In the genomic region with DNA sequence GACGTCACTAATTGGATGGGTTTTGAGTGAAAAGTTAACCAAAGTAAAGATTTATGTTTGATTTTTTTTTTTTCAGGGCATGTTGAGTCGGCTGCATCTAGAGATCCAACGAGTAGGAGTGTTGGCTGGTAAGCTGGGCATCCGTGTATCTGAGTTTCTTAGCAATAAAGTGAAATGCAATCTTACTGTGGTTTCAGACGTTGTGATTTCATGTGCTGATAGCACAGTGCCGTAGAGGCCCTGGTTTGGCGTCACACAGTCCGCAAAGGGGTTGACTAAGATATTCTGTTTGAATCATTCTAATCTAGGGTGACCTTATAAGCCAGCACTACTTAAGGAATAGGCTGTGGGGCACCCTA, we compare ENCODE assay signal across 8 mouse cellular contexts. TPM values are rescaled to one million over a fixed set of nuclear protein-coding genes. Genes with fewer than 3 reads are reported as not detected.
DNase-seq lines count a peak whose midpoint lies in the region; ATAC-seq and TF ChIP-seq lines count a peak whose summit lies in the region.

No protein-coding gene starts in this region.

- no peak for TF ChIP-seq EP300 in heart, adult 2 months (IDR thresholded peaks at IDR 0.05; ENCODE audit: insufficient read depth, low read depth, low read length)

- WGBS in heart, adult 2 months, result under 1% methylated on average over 8 of the region's 8 CpGs
- WGBS in forebrain, embryonic 10.5 days, result under 1% methylated on average over 8 of the region's 8 CpGs
- WGBS in liver, embryonic 13.5 days (ENCODE audit: insufficient replicate concordance), result 0% methylated on average over 8 of the region's 8 CpGs

- DNase-seq in heart, adult 2 months, result no peak
- no peak for DNase-seq in heart, adult 18-20 months
- DNase-seq in 416B (ENCODE audit: low read depth), result peak; percentile 68
- no peak for DNase-seq in forebrain, embryonic 10.5 days (ENCODE audit: extremely low spot score, low spot score)
- DNase-seq in liver, embryonic 13.5 days, result no peak
- DNase-seq in gastrocnemius, postnatal 14 days, result no peak
- no peak for DNase-seq in frontal cortex, postnatal 10 days (ENCODE audit: low spot score in 2 of 2)

- H3K36me3 ChIP-seq in heart, adult 2 months (ENCODE audit: control insufficient read depth, insufficient read depth, low read length), result no peaks in the 10 kb centered on the region; the same call in 1 of the 2 replicates
- peaks cover 46% of the 10 kb centered on the region for H3K36me3 ChIP-seq in forebrain, embryonic 10.5 days (replicated peaks)
- peaks cover 27% of the 10 kb centered on the region for H3K36me3 ChIP-seq in liver, embryonic 13.5 days

- no peak for TF ChIP-seq POLR2A in heart, adult 2 months (IDR thresholded peaks at IDR 0.05; ENCODE audit: insufficient read depth, low read depth, low read length)

- H3K27ac ChIP-seq in heart, adult 2 months, result peak overlapping the region; percentile 59
- peak overlapping the region; percentile 92 for H3K27ac ChIP-seq in forebrain, embryonic 10.5 days
- peak overlapping the region; percentile 90 for H3K27ac ChIP-seq in liver, embryonic 13.5 days

- no peak for TF ChIP-seq CTCF in heart, adult 2 months (IDR thresholded peaks at IDR 0.05)

- no peaks in the 10 kb centered on the region for H3K9me3 ChIP-seq in forebrain, embryonic 10.5 days
- no peaks in the 10 kb centered on the region for H3K9me3 ChIP-seq in liver, embryonic 13.5 days (replicated peaks)

- intact Hi-C loops in heart, adult 2 months (cut with DNase I), result loop anchor here (1.0 to 5.0 kb wide), 3 partner anchors 21 to 124 kb away; a partner anchor contains a TSS
- intact Hi-C loops in gastrocnemius, postnatal 14 days (cut with DNase I; ENCODE audit: low total_unique reads), result loop anchor here (5.0 kb wide), 1 partner anchor 41 kb away; a partner anchor contains a TSS

- H3K79me2 ChIP-seq in heart, adult 2 months (replicated peaks; ENCODE audit: control insufficient read depth, insufficient read depth, low read length), result peaks cover 5% of the 10 kb centered on the region

- H3K4me3 ChIP-seq in heart, adult 2 months, result peak overlapping the region; percentile 65
- H3K4me3 ChIP-seq in forebrain, embryonic 10.5 days, result peak overlapping the region; percentile 83
- peak overlapping the region; percentile 64 for H3K4me3 ChIP-seq in liver, embryonic 13.5 days (replicated peaks)

- no peak for ATAC-seq in liver, embryonic 13.5 days (ENCODE audit: low read depth)
- ATAC-seq in erythroid progenitor cell, adult 5-6 weeks (replicated peaks; ENCODE audit: low FRiP score, poor library complexity, severe bottlenecking), result no peak

- no peaks in the 10 kb centered on the region for H3K27me3 ChIP-seq in heart, adult 2 months (ENCODE audit: control insufficient read depth, insufficient read depth, low read length)
- H3K27me3 ChIP-seq in forebrain, embryonic 10.5 days (ENCODE audit: poor library complexity, severe bottlenecking), result no peaks in the 10 kb centered on the region
- H3K27me3 ChIP-seq in liver, embryonic 13.5 days, result no peaks in the 10 kb centered on the region

- H3K9ac ChIP-seq in heart, adult 2 months (ENCODE audit: low read depth, low read length), result peak overlapping the region; percentile 77
- H3K9ac ChIP-seq in liver, embryonic 13.5 days, result peak overlapping the region; percentile 85

- peaks cover 18% of the 10 kb centered on the region for H3K4me1 ChIP-seq in heart, adult 2 months (ENCODE audit: control insufficient read depth, insufficient read depth, low read length)
- peaks cover 70% of the 10 kb centered on the region for H3K4me1 ChIP-seq in forebrain, embryonic 10.5 days
- peaks cover 79% of the 10 kb centered on the region for H3K4me1 ChIP-seq in liver, embryonic 13.5 days (replicated peaks)

- H3K4me2 ChIP-seq in liver, embryonic 13.5 days, result peak overlapping the region; percentile 82

RNA-seq across cellular contexts. Expression of a gene that starts 0.8 kb away (rescaled TPM):
- 10 to 100 TPM; 41.9 to 46.5 TPM for total RNA-seq in heart, adult 2 months (2021)
- polyA plus RNA-seq in heart, adult 2 months (2012; rRNA removed), result 93.4 and 109 TPM in 2 replicates
- 10 to 100 TPM; 35.8 to 38.5 TPM for total RNA-seq in heart, adult 18-20 months (2021)
- 128 and 132 TPM in 2 replicates for polyA plus RNA-seq in forebrain, embryonic 10.5 days (2016; fragmentation: Nextera tagmentation; extraction: Ambion mirVana)
- polyA plus RNA-seq in liver, embryonic 13.5 days (2015; fragmentation: Nextera tagmentation; extraction: Ambion mirVana), result 40.7 and 43.9 TPM in 2 replicates
- total RNA-seq in gastrocnemius, postnatal 14 days (2021), result 10 to 100 TPM; 31.9 to 33.4 TPM
- total RNA-seq in erythroid progenitor cell, adult 5-6 weeks (2015; ENCODE audit: low replicate concordance), result 49.0 and 54.1 TPM in 2 replicates
- total RNA-seq in erythroid progenitor cell, adult 5-6 weeks (2017; ENCODE audit: low replicate concordance), result 73.9 and 83.1 TPM in 2 replicates

RNA-seq across cellular contexts. Expression of a gene that starts 5.5 kb away (rescaled TPM):
- total RNA-seq in heart, adult 2 months (2021), result under 1 TPM in 1 of 2 experiments, not detected in 1; 0.39 TPM
- polyA plus RNA-seq in heart, adult 2 months (2012; rRNA removed), result 0.10 and 0.12 TPM in 2 replicates
- not detected for total RNA-seq in heart, adult 18-20 months (2021)
- 1.9 and 3.5 TPM in 2 replicates for polyA plus RNA-seq in forebrain, embryonic 10.5 days (2016; fragmentation: Nextera tagmentation; extraction: Ambion mirVana)
- polyA plus RNA-seq in liver, embryonic 13.5 days (2015; fragmentation: Nextera tagmentation; extraction: Ambion mirVana), result 0.88 and 0.99 TPM in 2 replicates
- total RNA-seq in gastrocnemius, postnatal 14 days (2021), result under 1 TPM; 0.21 to 0.27 TPM
- 1.1 TPM in 1 of 2 replicates, not detected in the other for total RNA-seq in erythroid progenitor cell, adult 5-6 weeks (2015; ENCODE audit: low replicate concordance)
- not detected in 2 replicates for total RNA-seq in erythroid progenitor cell, adult 5-6 weeks (2017; ENCODE audit: low replicate concordance)

RNA-seq across cellular contexts. Expression of a gene that starts 21.1 kb away (rescaled TPM):
- 10 to 100 TPM; 35.6 to 36.2 TPM for total RNA-seq in heart, adult 2 months (2021)
- polyA plus RNA-seq in heart, adult 2 months (2012; rRNA removed), result 48.5 and 59.9 TPM in 2 replicates
- total RNA-seq in heart, adult 18-20 months (2021), result 10 to 100 TPM; 34.1 to 34.5 TPM
- 12.9 and 16.3 TPM in 2 replicates for polyA plus RNA-seq in forebrain, embryonic 10.5 days (2016; fragmentation: Nextera tagmentation; extraction: Ambion mirVana)
- polyA plus RNA-seq in liver, embryonic 13.5 days (2015; fragmentation: Nextera tagmentation; extraction: Ambion mirVana), result 2.2 and 3.3 TPM in 2 replicates
- total RNA-seq in gastrocnemius, postnatal 14 days (2021), result 10 to 100 TPM; 32.0 to 36.1 TPM
- total RNA-seq in erythroid progenitor cell, adult 5-6 weeks (2015; ENCODE audit: low replicate concordance), result 11.3 and 11.9 TPM in 2 replicates
- 11.7 and 22.5 TPM in 2 replicates for total RNA-seq in erythroid progenitor cell, adult 5-6 weeks (2017; ENCODE audit: low replicate concordance)

RNA-seq across cellular contexts. Expression of a gene that starts 40.1 kb away (rescaled TPM):
- under 1 TPM; 0.16 to 0.55 TPM for total RNA-seq in heart, adult 2 months (2021)
- polyA plus RNA-seq in heart, adult 2 months (2012; rRNA removed), result 0.23 and 0.45 TPM in 2 replicates
- total RNA-seq in heart, adult 18-20 months (2021), result under 1 TPM; 0.15 to 0.20 TPM
- polyA plus RNA-seq in forebrain, embryonic 10.5 days (2016; fragmentation: Nextera tagmentation; extraction: Ambion mirVana), result 3.8 and 4.3 TPM in 2 replicates
- polyA plus RNA-seq in liver, embryonic 13.5 days (2015; fragmentation: Nextera tagmentation; extraction: Ambion mirVana), result 0.15 and 0.20 TPM in 2 replicates
- under 1 TPM; 0.22 to 0.31 TPM for total RNA-seq in gastrocnemius, postnatal 14 days (2021)
- total RNA-seq in erythroid progenitor cell, adult 5-6 weeks (2015; ENCODE audit: low replicate concordance), result not detected in 2 replicates
- not detected in 2 replicates for total RNA-seq in erythroid progenitor cell, adult 5-6 weeks (2017; ENCODE audit: low replicate concordance)

RNA-seq across cellular contexts. Expression of a gene that starts 49.7 kb away (rescaled TPM):
- 10 to 100 TPM in 1 of 2 experiments, 1 to 10 TPM in 1; 8.5 to 10.7 TPM for total RNA-seq in heart, adult 2 months (2021)
- polyA plus RNA-seq in heart, adult 2 months (2012; rRNA removed), result 28.1 and 42.0 TPM in 2 replicates
- total RNA-seq in heart, adult 18-20 months (2021), result 10 to 100 TPM in 1 of 2 experiments, 1 to 10 TPM in 1; 8.1 to 10.3 TPM
- 36.8 and 40.0 TPM in 2 replicates for polyA plus RNA-seq in forebrain, embryonic 10.5 days (2016; fragmentation: Nextera tagmentation; extraction: Ambion mirVana)
- 11.7 and 13.8 TPM in 2 replicates for polyA plus RNA-seq in liver, embryonic 13.5 days (2015; fragmentation: Nextera tagmentation; extraction: Ambion mirVana)
- 10 to 100 TPM; 10.7 to 11.6 TPM for total RNA-seq in gastrocnemius, postnatal 14 days (2021)
- 6.5 and 27.7 TPM in 2 replicates for total RNA-seq in erythroid progenitor cell, adult 5-6 weeks (2015; ENCODE audit: low replicate concordance)
- 16.8 and 20.5 TPM in 2 replicates for total RNA-seq in erythroid progenitor cell, adult 5-6 weeks (2017; ENCODE audit: low replicate concordance)
